Mouse (Mus musculus) stomach, postnatal 0 days (tissue): Measurements from ENCODE around the gene Srbd1. TPM values are rescaled to one million over a fixed set of nuclear protein-coding genes. Genes with fewer than 3 reads are reported as not detected.

ENCODE experiments used
- ATAC-seq: fragments of 200-750 bp; cut with Nextera tagmentation; 2 replicates; pipeline ENCODE4 v1.8.0; 2017; ENCODE audit not compliant: low FRiP score, low TSS enrichment
- DNase-seq: peaks from one replicate; pipeline ENCODE4 v3.0.0-alpha.2; 2016; ENCODE audit warnings: low spot score
- H3K27ac ChIP-seq: fragments of 300-500 bp; sonication (generic); replicated peaks from 2 replicates; pipeline ENCODE4 v1.5.1; 2014; ENCODE audit warnings: mild to moderate bottlenecking, control low read depth
- H3K27me3 ChIP-seq: fragments of 300-500 bp; sonication (generic); 2 replicates; pipeline ENCODE4 v1.6.1; 2014; ENCODE audit warnings: low read length; ENCODE audit not compliant: control insufficient read depth, insufficient read depth
- H3K36me3 ChIP-seq: fragments of 300-500 bp; sonication (generic); 2 replicates; pipeline ENCODE4 v1.6.1; 2014; ENCODE audit warnings: low read length, mixed read lengths; ENCODE audit not compliant: control insufficient read depth, insufficient read depth
- H3K4me1 ChIP-seq: fragments of 300-500 bp; sonication (generic); replicated peaks from 2 replicates; pipeline ENCODE4 v1.6.1; 2014; ENCODE audit warnings: antibody characterized with exemption; ENCODE audit not compliant: control insufficient read depth, insufficient read depth
- H3K4me2 ChIP-seq: fragments of 300-500 bp; sonication (generic); replicated peaks from 2 replicates; pipeline ENCODE4 v1.6.1; 2014; ENCODE audit warnings: low read depth, mild to moderate bottlenecking, control low read depth, moderate library complexity
- H3K4me3 ChIP-seq: fragments of 300-500 bp; sonication (generic); 2 replicates; pipeline ENCODE4 v1.5.1; 2014; ENCODE audit warnings: low read depth, low read length, control low read depth
- H3K9ac ChIP-seq: fragments of 300-500 bp; sonication (generic); 2 replicates; pipeline ENCODE4 v1.6.1; 2014; ENCODE audit warnings: mild to moderate bottlenecking, low read length, control low read depth, mixed read lengths
- H3K9me3 ChIP-seq: fragments of 300-500 bp; sonication (generic); 2 replicates; pipeline ENCODE4 v1.6.1; 2016; ENCODE audit warnings: low read length; ENCODE audit not compliant: control insufficient read depth
- CTCF ChIP-seq: IDR thresholded peaks from 2 replicates; pipeline ENCODE4 v1.5.1; 2016; ENCODE audit warnings: antibody characterized with exemption, low read depth, mild to moderate bottlenecking, moderate library complexity
- EP300 ChIP-seq: optimal IDR thresholded peaks from 2 replicates; pipeline ENCODE3; 2016; ENCODE audit warnings: antibody characterized with exemption
- WGBS: fragments of 180-500 bp; shearing (Covaris S2); extraction: QIAGEN DNeasy Blood & Tissue Kit; methylation state at CpG from one replicate; pipeline ENCODE4 v1.1.7; 2014; 5-methylcytosine and 5-hydroxymethylcytosine counted together
- polyA plus RNA-seq: library from polyadenylated mRNA; unstranded; fragments of >200 nt; fragmentation: Nextera tagmentation; extraction: Ambion mirVana; gene quantifications from 2 replicates; pipeline ENCODE4 v1.2.1, GENCODE M21; 2015

The Srbd1 gene
- polyA plus RNA-seq, 1 experiment from 2014 or later, result 4.4 TPM

DNA sequence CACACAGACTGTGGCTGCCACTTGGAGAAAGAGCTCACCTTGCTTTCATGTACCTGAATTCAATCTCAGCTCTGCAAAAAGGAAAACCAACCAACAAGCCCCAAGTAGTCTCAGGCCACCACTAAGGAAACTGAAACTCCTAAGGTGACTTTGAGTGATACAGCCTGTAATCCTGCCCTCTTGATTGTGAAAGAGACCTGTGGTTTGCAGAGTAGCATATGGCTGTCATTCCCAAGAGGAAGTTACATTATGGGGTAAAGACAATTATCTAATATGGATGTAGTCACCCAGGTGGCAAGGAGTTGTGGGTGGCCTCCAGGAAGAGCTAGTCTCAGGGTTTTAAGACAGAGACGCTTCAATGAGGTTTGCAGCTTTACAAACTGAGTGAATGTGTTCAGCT, 125.2 kb downstream of the Srbd1 start:
- Histone ChIP-seq H3K9me3 (no peaks in the 10 kb centered on the region), H3K4me3 (no peak overlapping the region), H3K4me1 (no peaks in the 10 kb centered on the region), H3K27me3 (no peaks in the 10 kb centered on the region), H3K4me2 (no peak overlapping the region), H3K9ac (no peak overlapping the region), H3K36me3 (no peaks in the 10 kb centered on the region), H3K27ac (no peak overlapping the region)
- no peak for TF ChIP-seq EP300
- TF ChIP-seq CTCF, result no peak
- DNase-seq (no peak), ATAC-seq (no peak)
- WGBS, result 90% methylated on average over 1 of the region's 1 CpGs

DNA sequence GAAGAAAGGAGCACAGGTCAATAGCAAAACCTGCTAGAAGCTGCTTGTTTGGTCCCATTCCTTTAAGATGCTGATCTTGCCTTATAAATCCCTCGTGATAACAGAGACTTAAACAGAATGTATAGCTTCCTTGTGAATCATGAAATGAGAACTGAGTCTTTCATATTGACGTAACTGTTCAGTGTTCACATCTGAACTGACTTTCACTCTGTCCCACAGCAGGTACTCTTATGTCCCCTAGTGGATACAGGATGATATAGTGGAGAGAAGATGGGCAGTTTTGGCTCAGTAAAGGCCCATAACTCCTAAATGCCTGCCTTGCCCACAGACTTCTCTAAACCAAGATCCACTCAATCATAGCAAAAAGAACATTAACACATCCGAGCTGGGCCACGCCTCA, 130.7 kb downstream of the Srbd1 start:
- Histone ChIP-seq H3K4me1 (no peaks in the 10 kb centered on the region), H3K4me2 (no peak overlapping the region), H3K4me3 (no peak overlapping the region), H3K9me3 (no peaks in the 10 kb centered on the region), H3K36me3 (no peaks in the 10 kb centered on the region), H3K27me3 (no peaks in the 10 kb centered on the region), H3K27ac (no peak overlapping the region), H3K9ac (no peak overlapping the region)
- no peak for ATAC-seq
- TF ChIP-seq CTCF (peak; percentile 75), EP300 (no peak)
- 50% methylated on average over 4 of the region's 4 CpGs for WGBS
- no peak for DNase-seq

DNA sequence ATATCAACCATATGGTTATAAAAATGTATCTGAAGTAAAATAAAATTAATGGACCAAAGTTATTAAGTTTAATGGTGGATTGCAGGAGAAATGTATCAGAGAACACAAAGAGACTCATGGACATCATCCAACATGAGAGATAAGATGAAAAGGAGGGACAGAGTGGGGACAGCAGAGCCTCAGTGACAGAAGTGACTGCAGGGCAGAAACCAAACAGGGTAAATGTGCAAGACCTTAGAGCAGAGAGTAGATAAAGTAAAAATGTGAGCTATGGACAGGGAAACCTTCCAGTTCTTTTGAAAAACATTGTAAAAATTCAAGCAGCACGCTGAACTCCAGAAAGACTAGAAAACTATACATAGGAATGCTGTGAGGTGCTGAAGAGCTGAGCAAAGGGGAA, 132.4 kb downstream of the Srbd1 start:
- H3K4me3 ChIP-seq, result no peak overlapping the region
- no peaks in the 10 kb centered on the region for H3K9me3 ChIP-seq
- DNase-seq, result no peak
- no peak overlapping the region for H3K9ac ChIP-seq
- WGBS, result 69% methylated on average over 1 of the region's 1 CpGs
- no peak overlapping the region for H3K4me2 ChIP-seq
- no peaks in the 10 kb centered on the region for H3K4me1 ChIP-seq
- no peaks in the 10 kb centered on the region for H3K36me3 ChIP-seq
- H3K27me3 ChIP-seq, result no peaks in the 10 kb centered on the region
- H3K27ac ChIP-seq, result no peak overlapping the region
- ATAC-seq, result no peak
- no peak for TF ChIP-seq EP300
- no peak for TF ChIP-seq CTCF

- no peak overlapping the region for H3K4me3 ChIP-seq
- H3K27me3 ChIP-seq, result no peaks in the 10 kb centered on the region
- no peaks in the 10 kb centered on the region for H3K4me1 ChIP-seq
- 92% methylated on average over 3 of the region's 3 CpGs for WGBS
- H3K36me3 ChIP-seq, result no peaks in the 10 kb centered on the region
- H3K9me3 ChIP-seq, result no peaks in the 10 kb centered on the region
- H3K27ac ChIP-seq, result no peak overlapping the region
- no peak overlapping the region for H3K4me2 ChIP-seq
- ATAC-seq (no peak), DNase-seq (no peak)
- H3K9ac ChIP-seq, result no peak overlapping the region
- TF ChIP-seq EP300 (no peak), CTCF (no peak)
Observed at GRCm38 (mm10) chr17:86011849-86012248, 133.1 kb downstream of the Srbd1 start.

- H3K4me2 ChIP-seq, result no peak overlapping the region
- ATAC-seq, result no peak
- DNase-seq, result no peak
- no peak overlapping the region for H3K27ac ChIP-seq
- H3K36me3 ChIP-seq, result no peaks in the 10 kb centered on the region
- no peaks in the 10 kb centered on the region for H3K9me3 ChIP-seq
- 53% methylated on average over 10 of the region's 10 CpGs for WGBS
- H3K9ac ChIP-seq, result no peak overlapping the region
- no peaks in the 10 kb centered on the region for H3K27me3 ChIP-seq
- H3K4me3 ChIP-seq, result no peak overlapping the region
- H3K4me1 ChIP-seq, result no peaks in the 10 kb centered on the region
- no peak for TF ChIP-seq EP300
- TF ChIP-seq CTCF, result no peak
Observed at GRCm38 (mm10) chr17:86008401-86008800, 136.6 kb downstream of the Srbd1 start.

- no peak for ATAC-seq
- H3K9me3 ChIP-seq, result no peaks in the 10 kb centered on the region
- no peak for DNase-seq
- H3K4me3 ChIP-seq, result no peak overlapping the region
- H3K4me1 ChIP-seq, result no peaks in the 10 kb centered on the region
- H3K27ac ChIP-seq, result no peak overlapping the region
- no peak overlapping the region for H3K9ac ChIP-seq
- WGBS, result 92% methylated on average over 6 of the region's 6 CpGs
- no peaks in the 10 kb centered on the region for H3K27me3 ChIP-seq
- no peak overlapping the region for H3K4me2 ChIP-seq
- no peak for TF ChIP-seq EP300
- TF ChIP-seq CTCF, result no peak
- H3K36me3 ChIP-seq, result 0 out of 2 replicates have a peak, but pooled peaks cover 3% of the 10 kb centered on the region
Observed at GRCm38 (mm10) chr17:86002113-86002512, 142.9 kb downstream of the Srbd1 start.

DNA sequence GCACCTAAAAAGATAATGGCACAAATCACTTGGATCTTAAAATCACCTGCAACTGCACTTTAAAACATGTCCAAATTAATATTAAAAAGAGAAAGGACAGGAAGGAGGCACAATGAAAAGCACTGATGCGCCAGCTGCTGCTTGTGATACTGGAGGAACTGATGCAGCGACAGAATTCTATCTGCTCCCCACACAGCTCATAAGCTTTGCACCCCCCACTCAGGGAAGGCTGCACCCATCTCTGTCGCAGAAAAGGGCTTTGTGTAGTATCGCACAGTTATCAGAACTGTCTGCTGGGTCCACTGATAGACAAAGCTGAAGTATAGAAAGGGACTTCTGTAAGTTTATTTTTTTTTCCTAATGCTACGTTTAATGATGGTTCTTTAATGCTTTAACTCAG, 143.3 kb downstream of the Srbd1 start:
- WGBS, result 88% methylated on average over 5 of the region's 5 CpGs
- Histone ChIP-seq H3K27me3 (no peaks in the 10 kb centered on the region), H3K9me3 (no peaks in the 10 kb centered on the region), H3K36me3 (0 out of 2 replicates have a peak, but pooled peaks cover 3% of the 10 kb centered on the region), H3K27ac (no peak overlapping the region), H3K9ac (no peak overlapping the region), H3K4me3 (no peak overlapping the region), H3K4me2 (no peak overlapping the region), H3K4me1 (no peaks in the 10 kb centered on the region)
- TF ChIP-seq CTCF (no peak), EP300 (no peak)
- no peak for ATAC-seq
- no peak for DNase-seq
